Mouse (Mus musculus): ENCODE measurements around the gene Trmt2a.
"Not testable (repeated sequence)": the region's sequence is repeated elsewhere in the genome, so short reads cannot be mapped to it uniquely, and the experiment has no call there.

The Trmt2a gene

DNA sequence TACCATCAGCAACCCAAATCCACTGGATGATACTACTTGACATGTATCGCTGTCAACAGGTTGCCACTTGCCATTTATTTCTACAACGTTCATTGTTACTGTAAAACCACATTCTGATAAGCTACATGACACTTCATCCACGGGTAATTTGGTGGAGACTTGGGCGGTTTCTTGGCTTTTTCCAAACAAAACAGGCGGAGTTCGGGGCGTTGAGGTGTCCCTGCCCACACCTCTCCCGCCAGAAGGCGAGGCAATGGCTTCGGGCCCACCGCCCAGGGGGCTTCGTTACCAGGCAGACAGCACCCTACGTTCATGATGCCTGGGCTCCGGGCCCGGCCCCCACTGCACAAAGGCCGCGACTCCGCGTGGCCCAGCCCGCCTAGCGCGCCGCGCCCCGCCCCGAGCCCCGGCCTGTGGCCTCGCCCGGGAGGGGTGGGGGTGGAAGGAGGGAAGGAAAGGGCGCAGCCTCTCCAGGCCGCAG is 40.1 kb downstream of the Trmt2a start:
- no peak for DNase-seq (ENCODE audit: low spot score in 2 of 2)

DNA sequence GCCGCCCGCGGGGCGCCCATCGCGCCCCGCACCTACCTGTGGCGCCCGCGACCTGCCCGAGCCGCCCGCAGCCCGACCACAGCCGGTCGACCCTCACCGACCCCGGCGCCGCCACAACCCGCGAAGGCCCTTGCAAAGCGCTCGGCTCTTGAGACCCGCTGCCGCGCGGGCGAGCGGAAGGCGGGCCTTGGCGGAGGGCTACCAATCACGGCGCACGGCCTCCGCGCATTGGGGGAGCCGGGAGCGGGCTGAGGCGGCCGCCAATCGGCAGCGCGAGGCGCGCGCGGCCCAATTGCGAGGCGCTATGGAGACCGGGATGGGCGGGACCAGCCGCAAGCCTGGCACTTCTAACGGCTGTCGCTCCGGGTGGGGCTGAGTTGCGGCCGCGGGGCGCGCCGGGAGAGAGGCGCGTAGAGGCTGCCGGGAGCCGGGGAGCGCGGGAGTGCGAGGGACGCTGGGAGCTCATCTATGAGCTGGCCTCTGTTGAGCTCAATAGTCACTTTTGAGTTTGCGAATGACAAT is 40.6 kb downstream of the Trmt2a start, which contains the start of gene Dgcr8:
Dgcr8 (minus strand) TSS at position 180 of the 522 bp plus-strand sequence.
- peak; percentile 95 to 98 for DNase-seq (ENCODE audit: low spot score in 2 of 2)

DNA sequence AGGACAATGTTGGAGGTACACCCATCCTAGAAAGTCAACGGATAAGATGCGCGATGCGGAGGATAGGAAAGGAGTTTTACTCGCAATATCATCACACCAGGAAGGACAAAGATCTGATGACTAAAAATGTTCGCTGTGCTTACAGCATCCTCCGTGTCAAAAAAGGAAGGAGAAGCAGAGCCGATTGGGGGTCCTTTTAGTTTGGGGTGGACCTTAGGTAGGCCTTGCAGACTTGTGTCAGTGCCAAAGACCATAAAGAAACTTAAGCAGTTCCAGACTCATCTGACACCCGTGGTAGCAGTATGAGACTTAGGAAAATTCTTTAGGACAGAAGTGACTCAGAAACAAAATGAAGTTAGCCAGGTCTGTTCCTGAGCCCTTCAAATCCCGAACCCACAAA is 41.1 kb downstream of the Trmt2a start:
- DNase-seq (ENCODE audit: low spot score in 2 of 2) = not testable (repeated sequence)

Measured in left cerebral cortex, adult 9 months (tissue).